Mouse (Mus musculus): ENCODE data around the gene Vopp1. TPM values are rescaled to one million over a fixed set of nuclear protein-coding genes. Genes with fewer than 3 reads are reported as not detected.
"Not testable (repeated sequence)": the region's sequence is repeated elsewhere in the genome, so short reads cannot be mapped to it uniquely, and the experiment has no call there.

Vopp1 gene
- total and polyA plus RNA-seq, 3 experiments = 0.10 TPM; not detected in 2

- TF ChIP-seq MEF2A (IDR thresholded peaks at IDR 0.05; ENCODE audit: borderline replicate concordance, low read depth, low read length) (no peak), MAFK (IDR thresholded peaks at IDR 0.05; ENCODE audit: insufficient replicate concordance, low read length) (no peak), IRF4 (IDR thresholded peaks at IDR 0.05; ENCODE audit: low read depth, low read length) (no peak), MYC (IDR thresholded peaks at IDR 0.05; ENCODE audit: low read depth, low read length) (no peak), TBP (conservative IDR thresholded peaks at IDR 0.05; ENCODE audit: low read depth, low read length) (no peak), ZNF384 (IDR thresholded peaks at IDR 0.05; ENCODE audit: low read depth, low read length) (peak; percentile 66), JUND (conservative IDR thresholded peaks at IDR 0.05; ENCODE audit: low read depth, low read length) (peak; percentile 36; the same call in 1 of the 2 replicates), MXI1 (IDR thresholded peaks at IDR 0.05; ENCODE audit: low read depth, low read length) (no peak), USF2 (conservative IDR thresholded peaks at IDR 0.05; ENCODE audit: low read depth, low read length) (no peak), EP300 (IDR thresholded peaks at IDR 0.05; ENCODE audit: low read length) (no peak), HCFC1 (IDR thresholded peaks at IDR 0.05; ENCODE audit: low read depth, low read length) (no peak), MAZ (IDR thresholded peaks at IDR 0.05; ENCODE audit: low read depth, low read length) (no peak), MAX (IDR thresholded peaks at IDR 0.05; ENCODE audit: low read length) (peak; percentile 74; the same call in 1 of the 2 replicates), TCF12 (IDR thresholded peaks at IDR 0.05; ENCODE audit: low read depth, low read length) (peak; percentile 22; the same call in 1 of the 2 replicates), UBTF (IDR thresholded peaks at IDR 0.05; ENCODE audit: low read depth, low read length) (no peak)
Observed at GRCm38 (mm10) chr6:57859043-57860042, 34.4 kb upstream of the Vopp1 start (continued).

GRCm38 (mm10) chr6:57851177-57851576 is 26.2 kb upstream of the Vopp1 start:
- H3K27me3 ChIP-seq (replicated peaks); H3K9ac ChIP-seq (ENCODE audit: insufficient read depth, low read depth); DNase-seq (ENCODE audit: extremely low read depth); H3K4me2 ChIP-seq (ENCODE audit: insufficient read depth, low read depth, poor library complexity, severe bottlenecking); H3K4me3 ChIP-seq (replicated peaks in 1 of 3; ENCODE audit: low read depth in 2 of 3, low read length in 2 of 3, poor library complexity in 1 of 3); H3K9me3 ChIP-seq (replicated peaks; ENCODE audit: low read length); H3K79me2 ChIP-seq (replicated peaks; ENCODE audit: control insufficient read depth, extremely low read depth, insufficient read depth, poor library complexity, severe bottlenecking); H3K4me1 ChIP-seq (ENCODE audit: control insufficient read depth in 1 of 2, insufficient read depth in 2 of 2); dilution Hi-C loops (cut with MboI; ENCODE audit: extremely low pct_ligation_motif_present, extremely low pct_unique_long_range_greater_than_20kb, low sequenced_read_pairs); H3K36me3 ChIP-seq (replicated peaks in 1 of 2; ENCODE audit: control insufficient read depth in 1 of 2, insufficient read depth in 1 of 2, low read length in 1 of 2); H3K27ac ChIP-seq (ENCODE audit: insufficient read depth, low read depth): not testable (repeated sequence)
- in situ Hi-C loops (cut with MboI; ENCODE audit: low pct_ligation_motif_present, low pct_unique_long_range_greater_than_20kb, low sequenced_read_pairs) = loop anchor here (25.0 kb wide), 1 partner anchor 289 kb away; no protein-coding TSS in a partner anchor

GRCm38 (mm10) chr6:57850286-57850685 is 25.3 kb upstream of the Vopp1 start, which contains the start of gene Vmn1r21:
Gene Vmn1r21, minus strand, starts transcription at chr6:57850343.
- Histone ChIP-seq H3K79me2 (replicated peaks; ENCODE audit: control insufficient read depth, extremely low read depth, insufficient read depth, poor library complexity, severe bottlenecking) (no peaks in the 10 kb centered on the region), H3K27ac (ENCODE audit: insufficient read depth, low read depth) (no peak within 1 kb of the TSS), H3K4me1 (ENCODE audit: control insufficient read depth in 1 of 2, insufficient read depth in 2 of 2) (no peaks in the 10 kb centered on the region), H3K36me3 (replicated peaks in 1 of 2; ENCODE audit: control insufficient read depth in 1 of 2, insufficient read depth in 1 of 2, low read length in 1 of 2) (no peaks in the 10 kb centered on the region), H3K9me3 (replicated peaks; ENCODE audit: low read length) (no peaks in the 10 kb centered on the region), H3K4me2 (ENCODE audit: insufficient read depth, low read depth, poor library complexity, severe bottlenecking) (no peak within 1 kb of the TSS), H3K9ac (ENCODE audit: insufficient read depth, low read depth) (no peak within 1 kb of the TSS), H3K27me3 (replicated peaks) (no peaks in the 10 kb centered on the region), H3K4me3 (replicated peaks in 1 of 3; ENCODE audit: low read depth in 2 of 3, low read length in 2 of 3, poor library complexity in 1 of 3) (no peak within 1 kb of the TSS)
- dilution Hi-C loops (cut with MboI; ENCODE audit: extremely low pct_ligation_motif_present, extremely low pct_unique_long_range_greater_than_20kb, low sequenced_read_pairs) = no loop called here
- TF ChIP-seq MAX (IDR thresholded peaks at IDR 0.05; ENCODE audit: low read length) (no peak), USF2 (conservative IDR thresholded peaks at IDR 0.05; ENCODE audit: low read depth, low read length) (no peak), ZKSCAN1 (IDR thresholded peaks at IDR 0.05; ENCODE audit: borderline replicate concordance, low read depth, low read length) (no peak)
- in situ Hi-C loops (cut with MboI; ENCODE audit: low pct_ligation_motif_present, low pct_unique_long_range_greater_than_20kb, low sequenced_read_pairs) = loop anchor here (25.0 kb wide), 1 partner anchor 288 kb away; no protein-coding TSS in a partner anchor
- DNase-seq (ENCODE audit: extremely low read depth) = no peak

All from CH12.LX (cell line).